Mouse (Mus musculus) G1E (cell line): Measurements from ENCODE around the gene Upf3a. TPM values are rescaled to one million over a fixed set of nuclear protein-coding genes. Genes with fewer than 3 reads are reported as not detected.
"Not testable (repeated sequence)": the region's sequence is repeated elsewhere in the genome, so short reads cannot be mapped to it uniquely, and the experiment has no call there.

Experiments used
- ATAC-seq: 2 replicates; pipeline ENCODE4 v1.8.0; 2016; ENCODE audit warnings: mild to moderate bottlenecking; ENCODE audit not compliant: insufficient number of reproducible peaks, poor library complexity, low FRiP score, severe bottlenecking; ENCODE audit errors: extremely low read depth
- DNase-seq: peaks from one replicate; pipeline ENCODE4 v3.0.0; 2012; ENCODE audit warnings: low spot score
- H3K27me3 ChIP-seq: 2 replicates; pipeline ENCODE4 v1.6.1; 2012; ENCODE audit warnings: mild to moderate bottlenecking, low read length, inconsistent platforms; ENCODE audit not compliant: insufficient read depth
- H3K36me3 ChIP-seq: replicated peaks from 2 replicates; pipeline ENCODE3; 2012; ENCODE audit warnings: mild to moderate bottlenecking, inconsistent platforms
- H3K4me1 ChIP-seq: 2 replicates; pipeline ENCODE4 v1.6.1; 2012; ENCODE audit warnings: low read depth, low read length, inconsistent platforms, mixed read lengths; ENCODE audit not compliant: insufficient read depth
- H3K4me3 ChIP-seq: 2 replicates; pipeline ENCODE4 v1.5.1; 2012; ENCODE audit warnings: low read depth, mild to moderate bottlenecking, inconsistent platforms, low read length, moderate library complexity, mixed read lengths
- H3K9me3 ChIP-seq: replicated peaks from 2 replicates; pipeline ENCODE4 v1.6.1; 2012; ENCODE audit warnings: inconsistent platforms
- CTCF ChIP-seq: IDR thresholded peaks from 2 replicates; pipeline ENCODE4 v1.5.1; 2012; ENCODE audit warnings: low read depth, low read length, inconsistent platforms, mixed read lengths
- GATA1 ChIP-seq: IDR thresholded peaks from 2 replicates; pipeline ENCODE4 v1.6.1; 2012; ENCODE audit warnings: borderline replicate concordance, low read length, inconsistent platforms, mixed read lengths
- GATA2 ChIP-seq: IDR thresholded peaks from 2 replicates; pipeline ENCODE4 v1.6.1; 2012; ENCODE audit warnings: low read depth, low read length, inconsistent platforms, borderline replicate concordance
- POLR2AphosphoS5 ChIP-seq: IDR thresholded peaks from 2 replicates; pipeline ENCODE4 v1.6.1; 2012; ENCODE audit warnings: low read depth, low read length, inconsistent platforms; ENCODE audit not compliant: insufficient replicate concordance
- TAL1 ChIP-seq: conservative IDR thresholded peaks from 2 replicates; pipeline ENCODE4 v1.6.1; 2012; ENCODE audit warnings: low read depth, low read length, inconsistent platforms, mixed read lengths
- polyA plus RNA-seq: library from polyadenylated mRNA; stranded (reverse); fragments of >175 nt; gene quantifications from 2 replicates; pipeline ENCODE4 v1.2.3, GENCODE M21; 2012
- total RNA-seq, 2 experiments: library from RNA; stranded (forward) in 1 of 2; stranded (reverse) in 1 of 2; fragments of 200-1000 nt in 1 of 2; fragments of >200 nt in 1 of 2; fragmentation: Nextera tagmentation in 1 of 2; gene quantifications; 2 replicates each; pipeline ENCODE4 v1.2.3; 2014 to 2017

Gene Upf3a
- total and polyA plus RNA-seq, 3 experiments: 13.3 to 34.9 (median 21.3) TPM

- DNase-seq (no peak), ATAC-seq (no peak)
- Histone ChIP-seq H3K36me3 (peaks cover 74% of the 10 kb centered on the region), H3K4me3 (no peak overlapping the region), H3K4me1 (no peaks in the 10 kb centered on the region), H3K9me3 (no peaks in the 10 kb centered on the region), H3K27me3 (no peaks in the 10 kb centered on the region)
- TF ChIP-seq GATA1: no peak
Measured at GRCm38 (mm10) chr8:13793097-13793745, 7.8 kb downstream of the Upf3a start.

DNA sequence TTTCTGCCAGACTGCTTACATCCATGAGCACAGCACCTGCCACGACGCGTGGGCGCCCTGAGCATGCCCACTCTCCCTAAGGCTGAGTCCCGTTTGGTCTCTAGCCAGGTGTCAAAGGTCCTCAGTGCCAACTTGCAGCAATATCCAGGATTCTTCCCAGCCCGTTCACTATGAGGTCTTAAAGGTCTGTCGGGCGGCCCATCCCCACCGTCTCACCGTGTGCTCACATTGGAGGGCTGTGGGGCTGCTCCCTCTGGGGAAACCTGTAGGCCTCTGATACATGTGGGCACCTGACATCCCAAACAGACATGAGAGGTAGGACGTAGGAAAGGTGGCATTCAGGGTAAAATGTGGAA, 8.3 kb downstream of the Upf3a start:
- no peaks in the 10 kb centered on the region for H3K4me1 ChIP-seq
- TF ChIP-seq TAL1 (no peak), POLR2AphosphoS5 (no peak), CTCF (no peak), GATA1 (no peak), GATA2 (no peak)
- H3K27me3 ChIP-seq: no peaks in the 10 kb centered on the region
- no peaks in the 10 kb centered on the region for H3K9me3 ChIP-seq
- ATAC-seq (no peak), DNase-seq (no peak)
- H3K36me3 ChIP-seq: peaks cover 73% of the 10 kb centered on the region
- no peak overlapping the region for H3K4me3 ChIP-seq

DNA sequence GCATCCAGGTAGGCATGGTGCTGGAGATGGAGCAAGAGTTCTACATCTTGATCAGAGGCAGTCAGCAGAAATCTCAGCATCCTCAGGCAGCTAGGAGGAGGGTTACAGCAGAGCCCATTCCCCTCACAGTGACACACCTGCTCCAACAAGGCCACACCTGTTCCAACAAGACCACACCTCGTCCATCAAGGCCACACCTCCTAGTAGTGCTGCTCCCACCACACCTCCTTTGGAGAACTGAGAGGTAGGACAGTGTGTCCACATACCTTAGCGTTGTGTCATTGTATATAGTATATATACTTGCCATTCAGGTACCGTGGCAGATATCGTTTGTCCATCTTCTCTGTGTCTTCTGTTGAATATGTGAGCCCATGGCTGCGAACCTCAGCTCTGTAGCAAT, 12.3 kb downstream of the Upf3a start:
- H3K27me3 ChIP-seq: no peaks in the 10 kb centered on the region
- TF ChIP-seq GATA1: no peak
- TF ChIP-seq POLR2AphosphoS5: no peak
- TF ChIP-seq CTCF: no peak
- no peak for TF ChIP-seq TAL1
- TF ChIP-seq GATA2: no peak
- no peak overlapping the region for H3K4me3 ChIP-seq
- H3K36me3 ChIP-seq: peaks cover 59% of the 10 kb centered on the region
- H3K9me3 ChIP-seq: no peaks in the 10 kb centered on the region
- DNase-seq (no peak), ATAC-seq (no peak)
- no peaks in the 10 kb centered on the region for H3K4me1 ChIP-seq

- Histone ChIP-seq H3K9me3 (no peaks in the 10 kb centered on the region), H3K4me1 (no peaks in the 10 kb centered on the region), H3K27me3 (0 out of 2 replicates have a peak, but pooled peaks cover 2% of the 10 kb centered on the region), H3K4me3 (no peak overlapping the region), H3K36me3 (peaks cover 42% of the 10 kb centered on the region)
- DNase-seq (no peak), ATAC-seq (no peak)
- TF ChIP-seq POLR2AphosphoS5 (no peak), GATA1 (no peak), GATA2 (no peak), TAL1 (no peak), CTCF (no peak)
Measured at GRCm38 (mm10) chr8:13799566-13799965, 14.2 kb downstream of the Upf3a start.

DNA sequence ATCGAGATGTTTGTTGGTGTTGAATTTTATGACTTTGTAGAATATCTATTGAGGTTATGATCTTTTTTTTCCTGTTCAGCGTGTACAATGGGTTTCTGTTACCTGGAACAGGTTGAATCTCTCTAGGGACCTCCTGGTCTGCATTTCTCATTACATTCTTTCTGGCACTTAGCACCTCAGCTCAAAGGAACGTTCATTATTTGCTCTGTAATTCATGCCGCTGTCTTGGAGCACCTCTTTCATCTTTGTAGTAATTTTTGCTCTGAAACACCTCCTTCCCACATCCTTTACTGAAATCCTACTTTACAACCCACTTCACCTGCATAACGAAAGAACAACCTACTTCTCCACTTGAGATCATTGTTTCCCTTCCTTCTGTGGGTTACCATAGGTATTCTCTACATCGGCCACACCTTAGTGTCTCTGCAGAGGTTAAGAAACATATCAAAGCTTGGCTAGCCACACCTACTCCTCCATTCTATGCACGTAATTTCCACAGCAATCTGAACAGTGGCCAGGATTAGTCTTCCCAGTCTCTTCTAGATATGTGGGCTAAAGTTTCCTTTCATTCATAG, 43.3 kb downstream of the Upf3a start:
- Histone ChIP-seq H3K9me3 (no peaks in the 10 kb centered on the region), H3K4me3 (no peak overlapping the region), H3K36me3 (no peaks in the 10 kb centered on the region), H3K4me1 (no peaks in the 10 kb centered on the region), H3K27me3 (no peaks in the 10 kb centered on the region)
- ATAC-seq (no peak), DNase-seq (no peak)
- TF ChIP-seq CTCF (no peak), GATA1 (no peak)

- not testable (repeated sequence) for H3K36me3 ChIP-seq, DNase-seq, ATAC-seq, H3K4me3 ChIP-seq, H3K9me3 ChIP-seq, H3K4me1 ChIP-seq, H3K27me3 ChIP-seq
Measured at GRCm38 (mm10) chr8:13838289-13838688, 52.9 kb downstream of the Upf3a start, which contains the start of gene AF366264. TSS of gene AF366264 (minus strand) at chr8:13838389.

DNA sequence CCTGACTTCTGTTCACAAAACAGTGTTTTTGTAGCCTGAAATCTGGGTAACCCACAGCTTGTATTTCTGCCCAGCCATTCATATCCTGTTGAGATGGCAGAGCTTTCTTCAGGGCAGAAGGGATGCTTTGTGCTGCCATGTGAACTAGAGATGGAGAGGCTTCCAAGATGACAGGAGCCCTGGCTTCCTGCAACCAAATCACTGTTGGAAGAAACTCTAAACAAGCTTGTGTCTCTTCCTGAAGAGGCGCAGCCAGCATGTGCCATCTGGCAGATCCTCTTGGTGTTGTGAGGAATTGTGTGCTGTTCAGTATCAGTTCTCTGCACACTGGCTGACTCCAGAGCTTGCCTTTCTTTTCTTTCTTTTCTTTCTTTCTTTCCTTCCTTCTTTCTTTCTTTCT, 57.9 kb downstream of the Upf3a start:
- H3K4me3 ChIP-seq, H3K27me3 ChIP-seq, ATAC-seq, H3K36me3 ChIP-seq, H3K9me3 ChIP-seq, DNase-seq, H3K4me1 ChIP-seq: not testable (repeated sequence)

Other genes with a start within 250 kb of the Upf3a start
- not detected in 2 replicates for gene 1700029H14Rik, start 223.2 kb upstream of the Upf3a start, total RNA-seq (2014; fragmentation: Nextera tagmentation)
- 0.05 TPM in 1 of 2 replicates, not detected in the other for gene 1700029H14Rik, start 223.2 kb upstream of the Upf3a start, total RNA-seq (2017)
- gene 1700029H14Rik, start 223.2 kb upstream of the Upf3a start, polyA plus RNA-seq: not detected in 2 replicates
- not detected in 2 replicates for gene Rasa3, start 108.0 kb upstream of the Upf3a start, total RNA-seq (2014; fragmentation: Nextera tagmentation)
- 0.11 and 0.12 TPM in 2 replicates for gene Rasa3, start 108.0 kb upstream of the Upf3a start, total RNA-seq (2017)
- gene Rasa3, start 108.0 kb upstream of the Upf3a start, polyA plus RNA-seq: 0.02 TPM in 2 replicates
- gene Cfap97d2, start 79.7 kb upstream of the Upf3a start, total RNA-seq (2014; fragmentation: Nextera tagmentation): not detected in 2 replicates
- gene Cfap97d2, start 79.7 kb upstream of the Upf3a start, total RNA-seq (2017): 0.38 and 0.41 TPM in 2 replicates
- not detected in 2 replicates for gene Cfap97d2, start 79.7 kb upstream of the Upf3a start, polyA plus RNA-seq
- 68.5 and 75.9 TPM in 2 replicates for gene Cdc16, start 27.9 kb upstream of the Upf3a start, total RNA-seq (2014; fragmentation: Nextera tagmentation)
- gene Cdc16, start 27.9 kb upstream of the Upf3a start, total RNA-seq (2017): 64.5 and 81.1 TPM in 2 replicates
- 19.0 and 25.1 TPM in 2 replicates for gene Cdc16, start 27.9 kb upstream of the Upf3a start, polyA plus RNA-seq
- not detected in 2 replicates for gene AF366264, start 52.8 kb downstream of the Upf3a start, total RNA-seq (2014; fragmentation: Nextera tagmentation)
- 0.06 and 0.22 TPM in 2 replicates for gene AF366264, start 52.8 kb downstream of the Upf3a start, total RNA-seq (2017)
- gene AF366264, start 52.8 kb downstream of the Upf3a start, polyA plus RNA-seq: not detected in 2 replicates
- gene Champ1, start 84.0 kb downstream of the Upf3a start, total RNA-seq (2014; fragmentation: Nextera tagmentation): 42.7 and 45.5 TPM in 2 replicates
- 36.0 and 40.2 TPM in 2 replicates for gene Champ1, start 84.0 kb downstream of the Upf3a start, total RNA-seq (2017)
- 17.1 and 24.7 TPM in 2 replicates for gene Champ1, start 84.0 kb downstream of the Upf3a start, polyA plus RNA-seq
- gene Coprs, start 104.7 kb downstream of the Upf3a start, total RNA-seq (2014; fragmentation: Nextera tagmentation): 6.5 and 10.2 TPM in 2 replicates
- gene Coprs, start 104.7 kb downstream of the Upf3a start, total RNA-seq (2017): 29.0 and 30.0 TPM in 2 replicates
- gene Coprs, start 104.7 kb downstream of the Upf3a start, polyA plus RNA-seq: 5.3 and 5.6 TPM in 2 replicates